Mouse (Mus musculus): ENCODE data around the gene Dner. TPM values are rescaled to one million over a fixed set of nuclear protein-coding genes. Genes with fewer than 3 reads are reported as not detected.

The Dner gene
- polyA plus RNA-seq, 1 experiment, result not detected

GRCm38 (mm10) chr1:84561841-84562240 is 134.2 kb downstream of the Dner start:
- no peak for TF ChIP-seq GATA1 (IDR thresholded peaks at IDR 0.05; ENCODE audit: low read length)
- H3K4me1 ChIP-seq (ENCODE audit: control insufficient read depth), result no peaks in the 10 kb centered on the region
- peaks cover 12% of the 10 kb centered on the region for H3K9me3 ChIP-seq (ENCODE audit: control insufficient read depth, low read length)
- H3K4me3 ChIP-seq (replicated peaks), result no peak overlapping the region
- H3K27me3 ChIP-seq (ENCODE audit: control insufficient read depth), result no peaks in the 10 kb centered on the region
- no peaks in the 10 kb centered on the region for H3K36me3 ChIP-seq (ENCODE audit: control insufficient read depth)

DNA sequence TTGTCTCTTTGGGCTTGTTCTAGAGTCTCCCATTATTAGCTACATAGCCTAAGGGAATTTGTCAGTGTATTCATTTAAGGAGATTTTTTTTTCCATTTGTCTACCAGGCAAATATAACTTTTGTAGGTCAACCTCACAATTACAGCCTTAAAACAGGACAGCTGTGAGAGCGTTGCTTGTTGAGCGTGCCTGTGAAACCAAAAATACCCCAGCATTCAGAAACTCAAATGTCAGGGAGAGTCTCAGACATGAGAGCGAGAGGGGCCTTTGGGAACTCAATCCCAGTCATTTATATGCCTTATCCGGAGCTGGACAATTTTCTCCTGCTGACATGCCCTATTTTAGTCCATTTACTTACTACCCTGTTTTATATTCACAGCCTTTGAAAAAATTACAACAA is 134.6 kb downstream of the Dner start:
- Histone ChIP-seq H3K36me3 (ENCODE audit: control insufficient read depth) (no peaks in the 10 kb centered on the region), H3K4me1 (ENCODE audit: control insufficient read depth) (no peaks in the 10 kb centered on the region), H3K4me3 (replicated peaks) (no peak overlapping the region), H3K27me3 (ENCODE audit: control insufficient read depth) (no peaks in the 10 kb centered on the region), H3K9me3 (ENCODE audit: control insufficient read depth, low read length) (peaks cover 12% of the 10 kb centered on the region)
- TF ChIP-seq TAL1 (IDR thresholded peaks at IDR 0.05; ENCODE audit: low read length) (no peak), GATA1 (IDR thresholded peaks at IDR 0.05; ENCODE audit: low read length) (no peak)

DNA sequence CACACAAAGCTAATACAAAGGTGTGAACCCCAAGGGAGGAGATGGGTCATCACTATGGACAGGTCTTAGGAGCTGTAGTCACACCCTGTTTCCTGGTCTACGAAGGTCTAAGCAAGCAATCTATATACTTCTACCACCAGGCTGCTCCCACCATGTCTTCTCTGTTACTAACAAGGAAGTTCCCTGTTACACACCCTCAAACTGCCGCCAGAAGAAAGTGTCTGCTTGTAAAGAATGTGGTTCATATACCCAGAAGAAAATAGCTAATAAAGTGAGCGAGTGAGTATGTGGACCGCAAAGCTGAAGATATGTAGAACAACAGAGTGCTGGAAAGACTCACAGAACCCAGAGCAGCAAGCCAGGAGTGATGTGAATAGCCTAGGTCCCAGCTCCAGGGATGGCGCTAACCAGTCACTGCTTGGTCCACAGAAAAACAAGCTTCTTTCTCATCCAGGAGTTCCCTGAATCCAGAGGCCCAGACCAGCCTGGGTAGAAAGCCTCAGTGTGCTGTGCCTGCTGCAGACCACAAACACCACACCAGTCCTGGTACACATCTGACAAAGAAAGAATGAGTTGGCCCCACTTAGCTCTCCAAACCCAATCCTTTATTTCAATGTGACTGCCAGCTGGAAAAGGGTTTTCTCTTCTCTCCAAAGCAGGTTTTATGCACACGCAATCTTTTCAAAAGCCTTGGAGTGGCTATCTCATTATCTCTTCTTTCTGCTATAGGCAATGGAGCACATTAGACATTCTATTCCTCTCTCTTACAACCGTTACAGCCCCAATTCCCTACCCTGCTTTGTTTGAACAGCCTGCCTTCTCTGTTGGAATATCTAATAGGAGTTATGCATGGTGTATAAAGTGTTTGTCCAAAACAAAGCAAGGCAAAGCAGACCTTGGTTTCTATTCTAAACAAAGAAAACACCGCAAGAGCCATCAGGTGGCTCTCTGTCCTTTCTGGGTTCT is 139.2 kb downstream of the Dner start:
- peaks cover 7% of the 10 kb centered on the region; the same call in 1 of the 2 replicates for H3K9me3 ChIP-seq (ENCODE audit: control insufficient read depth, low read length)
- TF ChIP-seq TAL1 (IDR thresholded peaks at IDR 0.05; ENCODE audit: low read length) (no peak), GATA1 (IDR thresholded peaks at IDR 0.05; ENCODE audit: low read length) (no peak)
- H3K36me3 ChIP-seq (ENCODE audit: control insufficient read depth), result no peaks in the 10 kb centered on the region
- H3K4me1 ChIP-seq (ENCODE audit: control insufficient read depth), result no peaks in the 10 kb centered on the region
- H3K27me3 ChIP-seq (ENCODE audit: control insufficient read depth), result no peaks in the 10 kb centered on the region
- no peak overlapping the region for H3K4me3 ChIP-seq (replicated peaks)

DNA sequence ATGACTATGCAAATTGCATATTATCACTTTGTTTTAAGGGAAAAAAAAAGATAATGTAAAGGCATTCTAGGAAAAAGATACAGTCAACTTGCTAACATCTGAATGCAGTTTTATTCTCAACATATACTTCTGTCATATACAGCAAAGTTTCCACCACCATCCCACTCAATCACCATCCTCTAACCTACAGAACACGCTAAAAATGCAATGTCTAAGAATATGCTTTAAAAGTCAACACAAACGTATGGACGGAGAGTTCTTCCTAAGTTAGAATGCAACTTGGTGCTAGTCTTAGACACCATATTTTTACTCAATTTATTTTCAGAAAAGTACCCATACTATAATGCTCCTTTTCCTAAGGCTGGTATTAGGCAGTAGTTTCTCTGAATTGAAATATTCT is 144.0 kb downstream of the Dner start:
- H3K27me3 ChIP-seq (ENCODE audit: control insufficient read depth), result no peaks in the 10 kb centered on the region
- no peak overlapping the region for H3K4me3 ChIP-seq (replicated peaks)
- no peak for TF ChIP-seq TAL1 (IDR thresholded peaks at IDR 0.05; ENCODE audit: low read length)
- TF ChIP-seq GATA1 (IDR thresholded peaks at IDR 0.05; ENCODE audit: low read length), result no peak
- H3K36me3 ChIP-seq (ENCODE audit: control insufficient read depth), result no peaks in the 10 kb centered on the region
- peaks cover 5% of the 10 kb centered on the region for H3K9me3 ChIP-seq (ENCODE audit: control insufficient read depth, low read length)
- H3K4me1 ChIP-seq (ENCODE audit: control insufficient read depth), result no peaks in the 10 kb centered on the region

DNA sequence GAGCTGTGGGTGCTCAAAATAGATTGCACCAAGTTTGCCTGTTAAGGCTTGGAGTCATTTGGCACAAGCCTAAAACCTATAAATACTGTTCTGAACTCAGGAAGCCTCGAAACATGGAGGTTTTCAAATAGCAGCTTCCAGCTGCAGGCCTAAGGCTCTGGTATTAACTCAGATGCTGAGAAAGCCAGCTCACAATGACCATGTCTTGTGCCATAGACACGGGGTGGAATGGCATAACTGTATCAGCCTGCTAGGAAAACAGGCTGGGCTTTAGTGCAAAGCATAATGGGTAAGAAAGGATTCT is 146.0 kb downstream of the Dner start:
- H3K9me3 ChIP-seq (ENCODE audit: control insufficient read depth, low read length), result peaks cover 3% of the 10 kb centered on the region

DNA sequence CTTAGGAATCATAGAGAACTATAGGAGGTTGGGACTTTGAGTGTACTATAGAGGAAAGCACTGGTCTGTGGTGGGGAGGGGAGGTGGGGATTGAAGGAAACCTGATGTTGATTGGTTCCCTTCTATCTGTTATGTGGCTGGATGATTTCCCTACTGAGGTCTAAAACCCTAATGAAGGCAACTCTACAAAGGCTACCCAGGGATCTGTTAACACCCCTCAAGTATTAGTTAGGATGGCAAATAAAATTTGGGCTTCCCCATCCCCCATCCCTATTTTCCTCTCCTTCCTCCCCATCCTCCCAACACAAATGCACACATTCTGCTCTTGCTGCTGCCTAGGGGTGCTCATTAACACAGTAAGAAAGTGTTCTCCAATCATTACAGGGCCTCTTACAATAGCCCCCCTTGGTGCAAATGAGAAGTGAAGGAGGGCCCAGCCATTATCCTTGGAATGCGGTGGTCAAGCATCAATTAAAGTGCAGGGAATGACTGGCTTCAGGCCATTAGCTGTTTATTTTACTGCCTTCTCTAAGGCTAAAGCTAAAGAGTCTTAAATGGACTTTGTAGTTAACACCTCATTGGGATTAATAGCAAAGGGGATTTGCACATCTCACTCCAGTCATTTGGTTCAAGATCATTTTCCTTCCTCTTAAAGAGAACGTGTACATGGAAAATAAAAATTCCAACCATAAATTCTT is 146.5 kb downstream of the Dner start:
- no peak overlapping the region for H3K4me3 ChIP-seq (replicated peaks)
- H3K9me3 ChIP-seq (ENCODE audit: control insufficient read depth, low read length), result peaks cover 3% of the 10 kb centered on the region
- no peaks in the 10 kb centered on the region for H3K27me3 ChIP-seq (ENCODE audit: control insufficient read depth)
- no peak for TF ChIP-seq TAL1 (IDR thresholded peaks at IDR 0.05; ENCODE audit: low read length)
- TF ChIP-seq GATA1 (IDR thresholded peaks at IDR 0.05; ENCODE audit: low read length), result no peak
- H3K36me3 ChIP-seq (ENCODE audit: control insufficient read depth), result no peaks in the 10 kb centered on the region
- no peaks in the 10 kb centered on the region for H3K4me1 ChIP-seq (ENCODE audit: control insufficient read depth)

More for the DNA sequence above, 146.0 kb downstream of the Dner start:
- TF ChIP-seq GATA1 (IDR thresholded peaks at IDR 0.05; ENCODE audit: low read length) (no peak), TAL1 (IDR thresholded peaks at IDR 0.05; ENCODE audit: low read length) (no peak)
- H3K27me3 ChIP-seq (ENCODE audit: control insufficient read depth), result no peaks in the 10 kb centered on the region
- no peaks in the 10 kb centered on the region for H3K4me1 ChIP-seq (ENCODE audit: control insufficient read depth)
- no peaks in the 10 kb centered on the region for H3K36me3 ChIP-seq (ENCODE audit: control insufficient read depth)
- H3K4me3 ChIP-seq (replicated peaks), result no peak overlapping the region

DNA sequence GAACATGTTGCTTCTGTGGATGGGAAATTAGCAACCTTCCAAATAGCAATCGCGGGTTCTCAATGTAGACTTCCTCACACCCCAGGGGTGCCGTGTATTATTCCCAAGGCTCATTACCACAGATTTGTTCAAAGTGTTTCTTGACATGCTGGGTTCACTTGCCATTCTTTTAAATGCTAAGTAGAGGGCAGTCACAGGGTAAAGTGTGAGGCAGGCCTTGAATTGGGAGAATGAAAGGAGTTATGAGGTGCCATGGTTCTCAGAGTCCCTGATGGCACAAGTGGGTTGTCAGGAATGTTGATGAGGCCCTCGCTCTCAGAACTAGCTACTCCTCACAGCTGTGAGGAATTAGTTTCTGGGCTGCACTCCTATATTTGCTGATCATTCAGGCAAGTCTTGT is 160.0 kb downstream of the Dner start:
- H3K27me3 ChIP-seq (ENCODE audit: control insufficient read depth), result no peaks in the 10 kb centered on the region
- H3K9me3 ChIP-seq (ENCODE audit: control insufficient read depth, low read length), result peaks cover 6% of the 10 kb centered on the region
- no peak overlapping the region for H3K4me3 ChIP-seq (replicated peaks)
- no peaks in the 10 kb centered on the region for H3K4me1 ChIP-seq (ENCODE audit: control insufficient read depth)
- H3K36me3 ChIP-seq (ENCODE audit: control insufficient read depth), result no peaks in the 10 kb centered on the region
- TF ChIP-seq GATA1 (IDR thresholded peaks at IDR 0.05; ENCODE audit: low read length), result no peak
- no peak for TF ChIP-seq TAL1 (IDR thresholded peaks at IDR 0.05; ENCODE audit: low read length)

DNA sequence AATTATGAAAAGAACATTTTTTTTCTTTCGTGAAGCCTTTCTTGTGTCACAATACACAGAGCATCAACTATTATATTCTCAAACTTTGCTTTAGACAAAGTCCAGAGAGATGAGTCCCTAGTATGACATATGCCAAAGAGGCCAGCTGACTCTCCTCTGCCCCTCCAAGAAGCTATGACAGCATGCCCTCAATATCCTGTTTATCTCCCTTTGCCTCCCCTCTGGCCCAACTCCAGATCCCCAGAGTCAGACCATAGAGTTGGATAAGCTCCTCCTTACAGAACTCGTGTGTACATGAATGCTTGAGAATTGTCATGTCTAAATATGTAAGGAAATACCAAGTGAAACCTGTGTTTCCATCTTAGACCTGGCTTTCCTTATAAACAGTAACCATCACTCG is 170.5 kb downstream of the Dner start:
- Histone ChIP-seq H3K36me3 (ENCODE audit: control insufficient read depth) (no peaks in the 10 kb centered on the region), H3K4me3 (replicated peaks) (no peak overlapping the region), H3K9me3 (ENCODE audit: control insufficient read depth, low read length) (peaks cover 11% of the 10 kb centered on the region), H3K4me1 (ENCODE audit: control insufficient read depth) (no peaks in the 10 kb centered on the region), H3K27me3 (ENCODE audit: control insufficient read depth) (no peaks in the 10 kb centered on the region)
- TF ChIP-seq GATA1 (IDR thresholded peaks at IDR 0.05; ENCODE audit: low read length) (no peak), TAL1 (IDR thresholded peaks at IDR 0.05; ENCODE audit: low read length) (no peak)

DNA sequence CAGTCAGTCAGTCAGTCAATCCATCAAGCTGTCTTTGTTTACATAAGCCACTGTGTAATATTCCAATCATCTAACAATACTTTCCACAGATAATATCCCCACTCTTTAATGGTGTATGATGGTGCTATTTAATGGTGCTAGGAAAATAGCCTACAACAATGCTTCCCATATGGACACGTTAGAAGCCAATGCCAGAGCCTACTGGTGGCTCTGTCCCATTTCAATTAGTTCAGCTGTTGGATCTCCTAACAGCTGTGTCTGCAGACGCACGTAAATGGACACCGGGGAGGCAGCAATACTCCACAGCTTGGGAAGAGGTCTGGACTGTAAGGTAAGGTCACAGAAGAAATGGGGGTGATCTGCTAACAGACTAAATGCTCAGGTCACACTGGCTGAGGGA is 171.6 kb downstream of the Dner start:
- peaks cover 11% of the 10 kb centered on the region for H3K9me3 ChIP-seq (ENCODE audit: control insufficient read depth, low read length)
- no peaks in the 10 kb centered on the region for H3K27me3 ChIP-seq (ENCODE audit: control insufficient read depth)
- TF ChIP-seq TAL1 (IDR thresholded peaks at IDR 0.05; ENCODE audit: low read length), result no peak
- TF ChIP-seq GATA1 (IDR thresholded peaks at IDR 0.05; ENCODE audit: low read length), result no peak
- H3K4me1 ChIP-seq (ENCODE audit: control insufficient read depth), result no peaks in the 10 kb centered on the region
- no peaks in the 10 kb centered on the region for H3K36me3 ChIP-seq (ENCODE audit: control insufficient read depth)
- H3K4me3 ChIP-seq (replicated peaks), result no peak overlapping the region

Data from erythroblast, embryonic 14.5 days (primary cell).